Mouse (Mus musculus) heart, embryonic 11.5 days (tissue): Measurements from ENCODE around the gene Izumo1. TPM values are rescaled to one million over a fixed set of nuclear protein-coding genes. Genes with fewer than 3 reads are reported as not detected.

Source experiments
- polyA plus RNA-seq: library from polyadenylated mRNA; unstranded; fragments of >200 nt; fragmentation: Nextera tagmentation; extraction: Ambion mirVana; gene quantifications from 2 replicates; pipeline ENCODE4 v1.2.1, GENCODE M21; 2014

Izumo1 gene
- polyA plus RNA-seq, 1 experiment from 2014 or later: 0.34 TPM

Other genes with a start within 250 kb of the Izumo1 start
- 51.6 and 72.0 TPM in 2 replicates for gene Snrnp70, start 226.1 kb upstream of the Izumo1 start, polyA plus RNA-seq
- gene Kcna7, start 216.2 kb upstream of the Izumo1 start, polyA plus RNA-seq: 0.37 and 0.45 TPM in 2 replicates
- 3.2 TPM in 2 replicates for gene Ntf5, start 208.1 kb upstream of the Izumo1 start, polyA plus RNA-seq
- gene Lhb, start 201.0 kb upstream of the Izumo1 start, polyA plus RNA-seq: 0.33 and 0.46 TPM in 2 replicates
- gene Gys1, start 187.0 kb upstream of the Izumo1 start, polyA plus RNA-seq: 99.1 and 106 TPM in 2 replicates
- 98.2 and 104 TPM in 2 replicates for gene Ruvbl2, start 183.7 kb upstream of the Izumo1 start, polyA plus RNA-seq
- gene Ftl1, start 161.9 kb upstream of the Izumo1 start, polyA plus RNA-seq: 4,030 and 4,320 TPM in 2 replicates
- gene Bax, start 154.9 kb upstream of the Izumo1 start, polyA plus RNA-seq: 91.3 and 146 TPM in 2 replicates
- gene Tulp2, start 139.9 kb upstream of the Izumo1 start, polyA plus RNA-seq: 1.5 and 2.2 TPM in 2 replicates
- not detected in 2 replicates for gene Gm45808, start 135.0 kb upstream of the Izumo1 start, polyA plus RNA-seq
- gene Dhdh, start 133.0 kb upstream of the Izumo1 start, polyA plus RNA-seq: 4.6 and 4.9 TPM in 2 replicates
- gene Nucb1, start 111.4 kb upstream of the Izumo1 start, polyA plus RNA-seq: 165 and 186 TPM in 2 replicates
- gene Ppp1r15a, start 95.5 kb upstream of the Izumo1 start, polyA plus RNA-seq: 28.5 and 28.8 TPM in 2 replicates
- 1.1 TPM in 2 replicates for gene Plekha4, start 95.5 kb upstream of the Izumo1 start, polyA plus RNA-seq
- gene Hsd17b14, start 66.9 kb upstream of the Izumo1 start, polyA plus RNA-seq: 0.31 and 1.5 TPM in 2 replicates
- 69.1 and 73.2 TPM in 2 replicates for gene Bcat2, start 51.7 kb upstream of the Izumo1 start, polyA plus RNA-seq
- not detected in 2 replicates for gene Fgf21, start 6.3 kb upstream of the Izumo1 start, polyA plus RNA-seq
- not detected in 2 replicates for gene Fut1, start 4.5 kb upstream of the Izumo1 start, polyA plus RNA-seq
- gene Rasip1, start 5.7 kb downstream of the Izumo1 start, polyA plus RNA-seq: 13.9 and 14.5 TPM in 2 replicates
- gene Mamstr, start 18.2 kb downstream of the Izumo1 start, polyA plus RNA-seq: 3.4 and 4.0 TPM in 2 replicates
- gene Fut2, start 44.6 kb downstream of the Izumo1 start, polyA plus RNA-seq: 0.56 and 1.0 TPM in 2 replicates
- gene Ntn5, start 62.2 kb downstream of the Izumo1 start, polyA plus RNA-seq: not detected in 2 replicates
- gene Sec1, start 72.6 kb downstream of the Izumo1 start, polyA plus RNA-seq: 0.24 and 0.99 TPM in 2 replicates
- gene Car11, start 78.0 kb downstream of the Izumo1 start, polyA plus RNA-seq: 3.3 and 5.5 TPM in 2 replicates
- 3.3 and 3.5 TPM in 2 replicates for gene Dbp, start 83.3 kb downstream of the Izumo1 start, polyA plus RNA-seq
- gene Rpl18, start 93.6 kb downstream of the Izumo1 start, polyA plus RNA-seq: 764 and 836 TPM in 2 replicates
- gene Sphk2, start 96.2 kb downstream of the Izumo1 start, polyA plus RNA-seq: 13.2 and 17.3 TPM in 2 replicates
- gene Fam83e, start 99.4 kb downstream of the Izumo1 start, polyA plus RNA-seq: 0.58 and 0.67 TPM in 2 replicates
- gene Spaca4, start 104.0 kb downstream of the Izumo1 start, polyA plus RNA-seq: not detected in 2 replicates
- gene Lmtk3, start 161.9 kb downstream of the Izumo1 start, polyA plus RNA-seq: 0.41 and 1.1 TPM in 2 replicates
- 0.27 and 0.33 TPM in 2 replicates for gene Sult2b1, start 162.9 kb downstream of the Izumo1 start, polyA plus RNA-seq
- 89.7 and 104 TPM in 2 replicates for gene Cyth2, start 192.8 kb downstream of the Izumo1 start, polyA plus RNA-seq
- gene Kcnj14, start 203.0 kb downstream of the Izumo1 start, polyA plus RNA-seq: 0.39 and 1.0 TPM in 2 replicates
- 48.7 and 49.8 TPM in 2 replicates for gene Grwd1, start 209.1 kb downstream of the Izumo1 start, polyA plus RNA-seq